Mouse (Mus musculus) intestine, postnatal 0 days (tissue): ENCODE measurements around the gene Gm10972. TPM values are rescaled to one million over a fixed set of nuclear protein-coding genes. Genes with fewer than 3 reads are reported as not detected.
"Not testable (repeated sequence)": the region's sequence is repeated elsewhere in the genome, so short reads cannot be mapped to it uniquely, and the experiment has no call there.

ENCODE experiments used
- ATAC-seq: fragments of 200-750 bp; cut with Nextera tagmentation; 2 replicates; pipeline ENCODE4 v1.8.0; 2017; ENCODE audit warnings: mild to moderate bottlenecking, moderate TSS enrichment, moderate library complexity
- H3K27ac ChIP-seq: fragments of 300-500 bp; sonication (generic); 2 replicates; pipeline ENCODE4 v1.5.1; 2014; ENCODE audit warnings: mild to moderate bottlenecking, low read depth, low read length, moderate library complexity
- H3K27me3 ChIP-seq: fragments of 300-500 bp; sonication (generic); replicated peaks from 2 replicates; pipeline ENCODE4 v1.6.1; 2014; ENCODE audit warnings: low read length, mixed read lengths; ENCODE audit not compliant: control insufficient read depth, insufficient read depth
- H3K36me3 ChIP-seq: fragments of 300-500 bp; sonication (generic); 2 replicates; pipeline ENCODE4 v1.6.1; 2014; ENCODE audit warnings: mild to moderate bottlenecking, moderate library complexity; ENCODE audit not compliant: control insufficient read depth, insufficient read depth
- H3K4me1 ChIP-seq: fragments of 300-500 bp; sonication (generic); replicated peaks from 2 replicates; pipeline ENCODE4 v1.6.1; 2014; ENCODE audit warnings: antibody characterized with exemption, low read length, mixed read lengths; ENCODE audit not compliant: control insufficient read depth, insufficient read depth
- H3K4me2 ChIP-seq: fragments of 300-500 bp; sonication (generic); replicated peaks from 2 replicates; pipeline ENCODE4 v1.6.1; 2014; ENCODE audit warnings: low read depth, mild to moderate bottlenecking, moderate library complexity
- H3K4me3 ChIP-seq: fragments of 300-500 bp; sonication (generic); 2 replicates; pipeline ENCODE4 v1.5.1; 2014; ENCODE audit warnings: low read depth, low read length
- H3K9ac ChIP-seq: fragments of 300-500 bp; sonication (generic); 2 replicates; pipeline ENCODE4 v1.6.1; 2014; ENCODE audit warnings: mild to moderate bottlenecking, low read depth, low read length
- H3K9me3 ChIP-seq: fragments of 300-500 bp; sonication (generic); 2 replicates; pipeline ENCODE4 v1.6.1; 2016; ENCODE audit warnings: mixed run types; ENCODE audit not compliant: control insufficient read depth
- CTCF ChIP-seq: sonication (generic); IDR thresholded peaks from 2 replicates; pipeline ENCODE4 v1.5.1; 2016; ENCODE audit warnings: low read depth, mild to moderate bottlenecking, control low read depth, antibody characterized with exemption, moderate library complexity
- WGBS: fragments of 180-500 bp; shearing (Covaris S2); extraction: QIAGEN DNeasy Blood & Tissue Kit; methylation state at CpG from one replicate; pipeline ENCODE4 v1.1.7; 2014; 5-methylcytosine and 5-hydroxymethylcytosine counted together
- polyA plus RNA-seq: library from polyadenylated mRNA; unstranded; fragments of >200 nt; fragmentation: Nextera tagmentation; extraction: Ambion mirVana; gene quantifications from 2 replicates; pipeline ENCODE4 v1.2.1, GENCODE M21; 2015

Gene Gm10972
- polyA plus RNA-seq, 1 experiment from 2014 or later = not detected

- Histone ChIP-seq H3K4me3 (no peak overlapping the region), H3K27me3 (no peaks in the 10 kb centered on the region), H3K9me3 (no peaks in the 10 kb centered on the region), H3K4me2 (no peak overlapping the region), H3K9ac (no peak overlapping the region), H3K36me3 (peaks cover 24% of the 10 kb centered on the region), H3K4me1 (no peaks in the 10 kb centered on the region), H3K27ac (no peak overlapping the region)
- TF ChIP-seq CTCF = no peak
- ATAC-seq = no peak
- WGBS = 92% methylated on average over 4 of the region's 4 CpGs
These were observed 18.6 kb upstream of the Gm10972 start for GRCm38 (mm10) chr3:94624281-94624680.

GRCm38 (mm10) chr3:94628712-94629111 lies 14.2 kb upstream of the Gm10972 start:
- WGBS = 94% methylated on average over 5 of the region's 5 CpGs
- H3K4me3 ChIP-seq = no peak overlapping the region
- H3K9me3 ChIP-seq = no peaks in the 10 kb centered on the region
- peaks cover 6% of the 10 kb centered on the region; the same call in 1 of the 2 replicates for H3K36me3 ChIP-seq
- TF ChIP-seq CTCF = no peak
- H3K9ac ChIP-seq = no peak overlapping the region
- ATAC-seq = no peak
- no peaks in the 10 kb centered on the region for H3K4me1 ChIP-seq
- no peak overlapping the region for H3K4me2 ChIP-seq
- no peak overlapping the region for H3K27ac ChIP-seq
- H3K27me3 ChIP-seq = no peaks in the 10 kb centered on the region

- no peak for TF ChIP-seq CTCF
- H3K27me3 ChIP-seq = no peaks in the 10 kb centered on the region
- no peak for ATAC-seq
- H3K9ac ChIP-seq = no peak overlapping the region
- no peak overlapping the region for H3K4me3 ChIP-seq
- peaks cover 6% of the 10 kb centered on the region; the same call in 1 of the 2 replicates for H3K36me3 ChIP-seq
- H3K9me3 ChIP-seq = no peaks in the 10 kb centered on the region
- no peak overlapping the region for H3K27ac ChIP-seq
- no peaks in the 10 kb centered on the region for H3K4me1 ChIP-seq
- H3K4me2 ChIP-seq = no peak overlapping the region
- 83% methylated on average over 3 of the region's 3 CpGs for WGBS
These were observed 13.0 kb upstream of the Gm10972 start for GRCm38 (mm10) chr3:94629876-94630275.

DNA sequence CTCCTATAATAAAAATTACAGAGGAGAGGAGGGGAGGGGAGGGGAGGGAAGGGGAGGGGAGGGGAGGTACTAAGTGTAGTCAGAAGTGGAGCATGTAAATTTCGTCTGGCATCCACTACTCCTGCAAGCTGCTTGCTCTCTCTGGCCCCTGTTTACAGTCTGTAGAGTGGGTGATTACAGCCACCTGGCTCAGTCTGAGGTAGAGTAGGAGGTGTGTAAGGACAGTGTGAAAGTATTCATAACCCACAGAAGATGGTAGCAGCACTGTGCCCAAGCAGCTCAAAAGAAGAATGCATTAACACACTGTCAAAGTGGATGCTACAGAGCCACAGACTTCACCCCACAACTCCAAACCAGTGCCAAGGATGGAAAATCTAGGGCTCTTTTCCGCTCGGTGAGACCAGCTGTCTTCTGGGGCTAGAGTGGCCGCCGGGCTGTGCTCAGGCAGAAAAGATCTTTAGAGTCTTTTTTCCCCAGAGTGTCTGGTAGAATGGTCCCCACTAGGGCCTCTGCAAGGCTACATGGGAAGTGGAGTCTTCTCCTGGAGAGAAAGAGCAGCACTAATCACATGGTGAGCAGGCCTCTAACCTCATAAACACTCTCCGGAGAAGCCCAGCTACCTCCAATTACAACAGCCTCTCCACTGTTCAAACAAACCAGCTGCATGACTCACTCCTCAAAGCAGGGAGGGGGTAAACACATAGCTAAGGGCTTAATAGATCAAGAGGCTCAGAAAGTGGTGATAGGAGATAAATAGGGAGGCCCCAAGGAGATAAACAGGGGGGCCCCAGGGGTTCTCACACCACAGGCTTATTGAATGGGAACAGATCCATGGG lies 6.1 kb downstream of the Gm10972 start:
- 10% methylated on average over 6 of the region's 6 CpGs for WGBS
- no peaks in the 10 kb centered on the region for H3K27me3 ChIP-seq
- no peaks in the 10 kb centered on the region for H3K36me3 ChIP-seq
- H3K27ac ChIP-seq = peak overlapping the region; percentile 70
- peaks cover 12% of the 10 kb centered on the region for H3K4me1 ChIP-seq
- peak; percentile 95 for ATAC-seq
- no peak overlapping the region for H3K4me3 ChIP-seq
- no peak overlapping the region for H3K9ac ChIP-seq
- no peaks in the 10 kb centered on the region for H3K9me3 ChIP-seq
- TF ChIP-seq CTCF = peak; percentile 21; the same call in 1 of the 2 replicates
- H3K4me2 ChIP-seq = peak overlapping the region; percentile 32

DNA sequence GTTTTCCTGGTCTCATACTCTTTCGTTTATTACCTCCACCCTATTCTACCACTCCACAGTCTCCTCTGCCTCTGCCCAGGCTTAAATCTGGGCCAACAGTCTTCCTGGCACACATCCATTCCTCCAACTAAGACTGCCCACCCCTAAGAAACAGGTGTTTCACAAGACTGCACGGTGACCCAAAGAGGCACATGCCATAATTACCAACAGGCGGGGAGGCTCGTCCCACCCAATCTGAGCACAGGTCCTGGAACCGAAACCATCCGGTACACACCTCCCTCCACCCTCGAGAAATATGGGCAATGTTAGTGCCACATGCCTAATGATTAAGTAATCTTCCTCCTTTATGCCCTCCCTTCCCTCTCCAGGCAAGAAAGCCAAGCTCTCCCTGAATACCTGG lies 7.5 kb downstream of the Gm10972 start:
- no peaks in the 10 kb centered on the region for H3K36me3 ChIP-seq
- no peak overlapping the region for H3K4me3 ChIP-seq
- peaks cover 12% of the 10 kb centered on the region for H3K4me1 ChIP-seq
- ATAC-seq = peak; percentile 25; the same call in 1 of the 2 replicates
- TF ChIP-seq CTCF = no peak
- 32% methylated on average over 7 of the region's 7 CpGs for WGBS
- H3K4me2 ChIP-seq = peak overlapping the region; percentile 32; the same call in 1 of the 2 replicates
- H3K9ac ChIP-seq = no peak overlapping the region
- no peak overlapping the region for H3K27ac ChIP-seq
- no peaks in the 10 kb centered on the region for H3K27me3 ChIP-seq
- H3K9me3 ChIP-seq = no peaks in the 10 kb centered on the region

DNA sequence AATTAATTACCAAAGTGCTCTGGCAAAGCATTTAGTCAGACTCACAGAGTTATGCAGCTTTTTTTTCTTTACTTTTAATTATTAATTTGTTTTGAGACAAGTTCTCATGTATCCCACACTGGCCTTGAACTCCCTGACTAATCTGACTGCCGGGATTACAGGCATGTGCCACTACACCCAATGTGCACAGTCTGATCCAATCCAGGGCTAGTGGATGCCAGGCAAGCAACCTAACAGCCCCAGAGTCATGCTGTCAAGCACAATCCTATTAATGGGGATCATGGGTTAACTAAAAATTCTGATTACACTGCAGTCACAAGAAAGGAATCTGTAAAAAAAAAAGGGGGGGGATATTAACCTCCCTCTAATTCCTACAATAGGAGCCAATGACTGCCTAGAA lies 11.1 kb downstream of the Gm10972 start:
- H3K27me3 ChIP-seq = not testable (repeated sequence)
- 44% methylated on average over 1 of the region's 1 CpGs for WGBS

GRCm38 (mm10) chr3:94657852-94658739 lies 15.2 kb downstream of the Gm10972 start:
- ATAC-seq, H3K27me3 ChIP-seq, H3K9me3 ChIP-seq, H3K4me1 ChIP-seq, H3K36me3 ChIP-seq, H3K27ac ChIP-seq: not testable (repeated sequence)
- WGBS = 3% methylated on average over 22 of the region's 47 CpGs
- H3K4me3 ChIP-seq = peak overlapping the region; percentile 46
- peak overlapping the region; percentile 72 for H3K4me2 ChIP-seq
- peak overlapping the region; percentile 45; the same call in 1 of the 2 replicates for H3K9ac ChIP-seq

More for the DNA sequence above, 11.1 kb downstream of the Gm10972 start:
- H3K4me1 ChIP-seq, H3K9ac ChIP-seq, H3K4me3 ChIP-seq, H3K9me3 ChIP-seq, ATAC-seq, H3K36me3 ChIP-seq, H3K4me2 ChIP-seq, H3K27ac ChIP-seq: not testable (repeated sequence)

- not testable (repeated sequence) for H3K4me1 ChIP-seq, H3K9me3 ChIP-seq, H3K36me3 ChIP-seq, H3K27me3 ChIP-seq
- Histone ChIP-seq H3K9ac (peak within 1 kb of the TSS; percentile 45; the same call in 1 of the 2 replicates), H3K4me2 (peak within 1 kb of the TSS; percentile 72), H3K4me3 (peak within 1 kb of the TSS; percentile 46), H3K27ac (peak within 1 kb of the TSS; percentile 89)
- peak; percentile 90 for ATAC-seq
- WGBS = under 1% methylated on average over 20 of the region's 33 CpGs
These were observed 15.8 kb downstream of the Gm10972 start, which contains the start of gene Tuft1 for GRCm38 (mm10) chr3:94658740-94659095. Gene Tuft1, minus strand, starts transcription at chr3:94658872.
